Mouse (Mus musculus) cerebellum, adult 2 months (tissue): Measurements from ENCODE around the gene Gpr155. TPM values are rescaled to one million over a fixed set of nuclear protein-coding genes. Genes with fewer than 3 reads are reported as not detected.

Experiments
- DNase-seq, 2 experiments: peaks; one replicate each; pipeline ENCODE4 v3.0.0; 2021
- H3K27ac ChIP-seq: fragments of 200-500 bp; 2 replicates; pipeline ENCODE4 v1.5.1; 2012; ENCODE audit warnings: low read length, control low read depth, inconsistent platforms; ENCODE audit not compliant: insufficient read depth
- H3K27me3 ChIP-seq: fragments of 200-500 bp; 2 replicates; pipeline ENCODE4 v1.6.1; 2012; ENCODE audit warnings: inconsistent platforms, mild to moderate bottlenecking, low read length, moderate library complexity; ENCODE audit not compliant: control insufficient read depth, insufficient read depth
- H3K4me1 ChIP-seq: fragments of 200-500 bp; 2 replicates; pipeline ENCODE4 v1.6.1; 2011; ENCODE audit warnings: low read length; ENCODE audit not compliant: control insufficient read depth, insufficient read depth
- H3K4me3 ChIP-seq: fragments of 200-500 bp; replicated peaks from 2 replicates; pipeline ENCODE3; 2011; ENCODE audit warnings: mild to moderate bottlenecking, low read depth, low read length, control low read depth; ENCODE audit not compliant: insufficient read depth
- CTCF ChIP-seq: fragments of 200-500 bp; IDR thresholded peaks from 2 replicates; pipeline ENCODE4 v1.5.1; 2011; ENCODE audit warnings: low read depth, mild to moderate bottlenecking, control low read depth, low read length, moderate library complexity, borderline replicate concordance; ENCODE audit not compliant: insufficient read depth
- POLR2A ChIP-seq: fragments of 200-500 bp; IDR thresholded peaks from 2 replicates; pipeline ENCODE4 v1.6.1; 2011; ENCODE audit warnings: low read length, control low read depth, borderline replicate concordance; ENCODE audit not compliant: insufficient read depth
- WGBS: fragments of 180-500 bp; shearing (Covaris S2); methylation state at CpG from one replicate; pipeline ENCODE4 v1.1.7; 2018; 5-methylcytosine and 5-hydroxymethylcytosine counted together
- polyA plus RNA-seq: library from polyadenylated mRNA; depleted of rRNA; stranded (reverse); fragments of >200 nt; gene quantifications from 2 replicates; pipeline ENCODE4 v1.2.3, GENCODE M21; 2012; rRNA removed

The Gpr155 gene
- polyA plus RNA-seq, 1 experiment = 19.4 TPM

GRCm38 (mm10) chr2:73312152-73313116 is 73.9 kb downstream of the Gpr155 start, which contains the start of the genes Scrn3 and Cir1:
TSS of gene Scrn3 (plus strand) at chr2:73312601.
TSS of gene Cir1 (minus strand) at chr2:73312701.
- Histone ChIP-seq H3K4me1 (no peaks in the 10 kb centered on the region), H3K4me3 (peak within 1 kb of the TSS; percentile 70), H3K27ac (peak within 1 kb of the TSS; percentile 55), H3K27me3 (no peaks in the 10 kb centered on the region)
- TF ChIP-seq POLR2A (peak; percentile 79), CTCF (no peak)
- WGBS = under 1% methylated on average over 64 of the region's 64 CpGs
- peak; percentile 93 to 96 for DNase-seq

DNA sequence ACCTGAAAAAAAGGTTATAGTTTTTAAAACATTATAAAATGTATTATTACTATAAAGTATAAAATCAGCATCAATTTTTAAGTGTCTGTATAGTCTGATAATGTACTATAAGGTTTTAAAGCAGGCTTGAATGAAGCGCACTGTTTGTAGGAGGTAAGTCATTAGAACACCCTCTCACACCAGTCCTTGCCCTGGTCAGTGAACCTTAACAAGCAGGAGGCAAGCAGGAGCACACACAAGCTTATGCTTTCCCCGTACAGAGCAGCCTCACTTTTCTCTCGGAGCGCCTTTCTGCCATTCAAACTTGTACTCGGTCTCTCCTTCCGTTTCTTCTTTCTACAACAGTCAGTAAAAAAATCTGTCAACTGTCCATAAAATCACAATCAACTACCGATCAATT is 80.4 kb downstream of the Gpr155 start:
- H3K27me3 ChIP-seq = no peaks in the 10 kb centered on the region
- no peak for DNase-seq
- no peaks in the 10 kb centered on the region for H3K4me1 ChIP-seq
- no peak for TF ChIP-seq CTCF
- no peak for TF ChIP-seq POLR2A
- 87% methylated on average over 7 of the region's 7 CpGs for WGBS
- H3K27ac ChIP-seq = no peak overlapping the region
- no peak overlapping the region for H3K4me3 ChIP-seq

DNA sequence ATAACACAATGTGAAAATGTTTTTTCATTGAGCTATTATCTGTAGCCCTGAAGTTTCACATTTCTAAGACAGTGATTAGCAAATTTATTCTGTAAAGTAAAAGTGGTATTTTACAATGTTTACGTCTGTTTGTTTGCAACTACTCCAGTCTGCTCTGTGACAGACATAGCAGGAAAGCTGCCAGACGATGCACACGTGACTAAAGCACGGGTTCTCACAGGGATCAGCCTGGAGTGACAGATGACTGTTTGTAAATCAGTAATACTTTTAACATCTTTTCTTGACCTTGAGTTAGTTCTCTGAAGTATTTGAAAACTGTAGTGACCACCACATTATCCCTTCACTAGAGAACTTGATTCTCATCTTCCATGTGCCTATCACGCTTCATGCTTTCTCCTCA is 81.9 kb downstream of the Gpr155 start:
- H3K4me3 ChIP-seq = no peak overlapping the region
- no peak for DNase-seq
- no peak overlapping the region for H3K27ac ChIP-seq
- no peak for TF ChIP-seq CTCF
- no peak for TF ChIP-seq POLR2A
- 87% methylated on average over 5 of the region's 5 CpGs for WGBS
- no peaks in the 10 kb centered on the region for H3K27me3 ChIP-seq
- H3K4me1 ChIP-seq = no peaks in the 10 kb centered on the region

DNA sequence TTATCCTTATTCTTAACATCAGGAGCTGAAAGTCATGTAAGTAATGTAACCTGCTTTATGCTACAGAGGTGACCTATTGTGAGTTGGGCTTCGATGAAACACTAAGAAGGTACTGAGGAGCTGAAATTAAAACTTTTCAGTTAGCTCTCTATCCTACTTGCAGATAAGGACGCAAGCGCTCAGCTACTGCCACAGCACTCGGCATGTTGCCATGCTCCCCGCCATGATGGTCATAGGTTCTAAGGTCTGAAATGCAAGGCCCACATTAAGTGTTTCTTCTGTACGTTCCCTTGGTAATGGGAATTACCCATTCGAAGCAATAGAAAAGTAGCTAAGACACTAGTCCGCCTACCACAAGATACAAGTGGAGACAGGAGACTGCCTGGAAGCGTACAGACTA is 83.7 kb downstream of the Gpr155 start:
- no peaks in the 10 kb centered on the region for H3K27me3 ChIP-seq
- DNase-seq = no peak
- H3K4me1 ChIP-seq = no peaks in the 10 kb centered on the region
- no peak for TF ChIP-seq CTCF
- TF ChIP-seq POLR2A = no peak
- no peak overlapping the region for H3K4me3 ChIP-seq
- H3K27ac ChIP-seq = no peak overlapping the region
- WGBS = 93% methylated on average over 9 of the region's 9 CpGs

DNA sequence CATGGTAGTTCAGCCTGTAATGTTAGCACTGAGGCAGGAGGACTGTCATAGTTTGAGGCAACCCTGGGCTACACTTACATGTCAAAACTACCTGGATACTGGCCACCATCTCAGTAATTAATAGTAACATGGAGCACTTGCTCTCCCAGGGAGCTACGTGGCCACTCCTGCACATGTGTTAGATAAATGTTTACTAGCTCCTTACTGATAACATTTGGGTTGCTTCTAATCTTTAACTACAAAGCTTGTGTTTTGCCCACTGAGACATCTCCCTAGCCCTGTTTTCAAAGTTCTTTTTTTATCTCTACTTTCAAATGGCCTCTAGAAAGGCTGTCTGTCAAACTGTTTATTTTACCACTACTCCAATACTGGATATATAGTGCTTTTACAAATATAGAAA is 84.4 kb downstream of the Gpr155 start:
- Histone ChIP-seq H3K27ac (no peak overlapping the region), H3K4me3 (no peak overlapping the region), H3K27me3 (no peaks in the 10 kb centered on the region), H3K4me1 (no peaks in the 10 kb centered on the region)
- DNase-seq = no peak
- 81% methylated on average over 1 of the region's 1 CpGs for WGBS
- TF ChIP-seq CTCF = no peak
- no peak for TF ChIP-seq POLR2A

DNA sequence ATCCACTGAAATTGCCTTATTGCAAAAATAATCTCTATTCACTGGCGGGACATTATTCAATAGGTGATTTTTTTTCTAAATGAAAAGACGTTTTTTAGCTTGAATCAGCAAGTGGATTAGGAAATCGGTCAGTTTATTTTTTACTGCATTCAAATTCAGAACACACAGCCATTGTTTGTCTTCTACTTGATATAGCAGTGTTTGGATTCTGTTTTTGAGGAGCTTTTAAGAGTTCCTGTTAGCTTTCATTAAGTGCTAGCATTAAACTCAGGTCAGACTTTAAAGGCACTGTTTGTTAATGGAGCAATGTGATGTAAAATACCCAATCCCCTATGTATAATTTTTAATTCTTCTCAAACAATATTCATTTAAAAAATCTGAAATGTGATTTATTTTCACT is 87.5 kb downstream of the Gpr155 start:
- 81% methylated on average over 3 of the region's 3 CpGs for WGBS
- no peaks in the 10 kb centered on the region for H3K27me3 ChIP-seq
- DNase-seq = no peak
- TF ChIP-seq POLR2A (no peak), CTCF (no peak)
- H3K4me1 ChIP-seq = no peaks in the 10 kb centered on the region
- no peak overlapping the region for H3K27ac ChIP-seq
- H3K4me3 ChIP-seq = no peak overlapping the region

DNA sequence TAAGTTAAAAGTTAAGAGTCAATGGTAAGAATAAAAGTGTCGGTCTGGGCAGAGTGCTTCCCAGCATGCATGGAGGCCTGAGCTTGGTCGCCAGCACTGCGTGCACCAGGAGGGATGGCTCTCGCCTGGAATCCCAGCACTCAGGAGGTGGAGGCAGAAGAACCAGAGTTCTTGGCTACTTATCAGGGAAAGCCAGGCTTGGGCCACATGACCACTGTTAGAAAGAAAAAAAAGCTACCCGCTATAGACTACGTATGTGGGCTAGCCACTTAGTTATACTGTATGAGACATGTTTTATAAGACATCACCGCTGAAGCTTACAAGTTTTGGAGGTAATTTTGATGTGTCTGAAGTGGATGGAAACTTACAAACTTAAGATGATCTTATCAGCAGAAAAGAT is 88.2 kb downstream of the Gpr155 start:
- Histone ChIP-seq H3K27ac (no peak overlapping the region), H3K4me3 (no peak overlapping the region), H3K4me1 (no peaks in the 10 kb centered on the region), H3K27me3 (no peaks in the 10 kb centered on the region)
- 68% methylated on average over 7 of the region's 7 CpGs for WGBS
- no peak for DNase-seq
- no peak for TF ChIP-seq CTCF
- TF ChIP-seq POLR2A = no peak

GRCm38 (mm10) chr2:73295023-73295422 is 91.3 kb downstream of the Gpr155 start:
- WGBS = 85% methylated on average over 7 of the region's 7 CpGs
- H3K4me1 ChIP-seq = no peaks in the 10 kb centered on the region
- TF ChIP-seq POLR2A (no peak), CTCF (no peak)
- no peak overlapping the region for H3K4me3 ChIP-seq
- no peak for DNase-seq
- H3K27ac ChIP-seq = no peak overlapping the region
- H3K27me3 ChIP-seq = no peaks in the 10 kb centered on the region

Other genes with a start within 250 kb of the Gpr155 start
- gene Ola1, start 167.6 kb downstream of the Gpr155 start, polyA plus RNA-seq = 59.7 and 61.3 TPM in 2 replicates
- 0.06 and 0.07 TPM in 2 replicates for gene Sp9, start 114.6 kb downstream of the Gpr155 start, polyA plus RNA-seq
- 31.3 and 31.7 TPM in 2 replicates for gene Scrn3, start 74.0 kb downstream of the Gpr155 start, polyA plus RNA-seq
- gene Cir1, start 73.9 kb downstream of the Gpr155 start, polyA plus RNA-seq = 29.2 TPM in 2 replicates
- gene Wipf1, start 143.2 kb upstream of the Gpr155 start, polyA plus RNA-seq = 6.1 and 7.2 TPM in 2 replicates
- gene Chrna1, start 193.8 kb upstream of the Gpr155 start, polyA plus RNA-seq = 0.03 and 0.08 TPM in 2 replicates